Mouse (Mus musculus) embryonic facial prominence, embryonic 10.5 days (tissue): ENCODE measurements around the gene Zfp583. TPM values are rescaled to one million over a fixed set of nuclear protein-coding genes. Genes with fewer than 3 reads are reported as not detected.
"Not testable (repeated sequence)": the region's sequence is repeated elsewhere in the genome, so short reads cannot be mapped to it uniquely, and the experiment has no call there.

ENCODE experiments used
- DNase-seq: peaks from one replicate; pipeline ENCODE4 v3.0.0-alpha.2; 2017; ENCODE audit warnings: low spot score
- H3K27ac ChIP-seq: fragments of 300-500 bp; sonication (generic); replicated peaks from 2 replicates; pipeline ENCODE4 v1.5.1; 2016; ENCODE audit warnings: mild to moderate bottlenecking
- H3K27me3 ChIP-seq: fragments of 300-500 bp; sonication (generic); replicated peaks from 2 replicates; pipeline ENCODE4 v1.6.1; 2016; ENCODE audit warnings: low read depth, mild to moderate bottlenecking; ENCODE audit not compliant: poor library complexity, severe bottlenecking
- H3K36me3 ChIP-seq: fragments of 300-500 bp; sonication (generic); replicated peaks from 2 replicates; pipeline ENCODE4 v1.6.1; 2016; ENCODE audit warnings: mild to moderate bottlenecking, moderate library complexity
- H3K4me1 ChIP-seq: fragments of 300-500 bp; sonication (generic); 2 replicates; pipeline ENCODE4 v1.6.1; 2016
- H3K4me3 ChIP-seq: fragments of 300-500 bp; sonication (generic); 2 replicates; pipeline ENCODE4 v1.5.1; 2016; ENCODE audit warnings: mild to moderate bottlenecking, moderate library complexity
- H3K9me3 ChIP-seq: fragments of 300-500 bp; sonication (generic); 2 replicates; pipeline ENCODE4 v1.6.1; 2016; ENCODE audit warnings: mild to moderate bottlenecking
- WGBS: fragments of 180-500 bp; shearing (Covaris S2); methylation state at CpG from one replicate; pipeline ENCODE4 v1.1.7; 2016; 5-methylcytosine and 5-hydroxymethylcytosine counted together
- polyA plus RNA-seq: library from polyadenylated mRNA; unstranded; fragments of >200 nt; fragmentation: Nextera tagmentation; extraction: Ambion mirVana; gene quantifications from 2 replicates; pipeline ENCODE4 v1.2.1, GENCODE M21; 2016

Gene Zfp583
- 7.1 and 7.6 TPM in 2 replicates for polyA plus RNA-seq

- Histone ChIP-seq H3K27ac (peak within 1 kb of the TSS; percentile 90), H3K27me3 (no peaks in the 10 kb centered on the region), H3K4me3 (peak within 1 kb of the TSS; percentile 69), H3K36me3 (peaks cover 17% of the 10 kb centered on the region), H3K9me3 (0 out of 2 replicates have a peak, but pooled peaks cover 4% of the 10 kb centered on the region), H3K4me1 (peaks cover 10% of the 10 kb centered on the region)
- 4% methylated on average over 31 of the region's 31 CpGs for WGBS
- DNase-seq, result peak; percentile 87
Measured at GRCm38 (mm10) chr7:6331233-6331956, at the start of gene Zfp583. Zfp583 (minus strand) TSS chr7:6331285.

DNA sequence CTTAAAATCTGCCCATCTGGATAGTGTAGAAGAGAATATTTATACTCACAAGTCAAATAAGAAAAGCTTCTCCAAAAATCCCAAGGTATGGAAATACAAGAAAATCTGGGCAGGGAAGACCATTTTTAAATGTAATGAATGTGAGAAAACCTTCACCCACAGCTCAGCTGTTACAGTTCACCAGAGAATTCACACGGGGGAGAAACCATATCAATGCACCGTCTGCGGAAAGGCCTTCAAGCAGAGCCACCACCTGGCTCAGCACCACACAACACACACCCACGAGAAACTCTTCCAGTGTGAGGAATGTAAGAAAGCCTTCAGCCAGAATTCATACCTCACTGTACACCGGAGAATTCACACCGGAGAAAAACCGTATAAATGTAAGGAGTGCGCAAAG lies 47.4 kb upstream of the Zfp583 start:
- no peaks in the 10 kb centered on the region for H3K36me3 ChIP-seq
- no peaks in the 10 kb centered on the region for H3K27me3 ChIP-seq
- DNase-seq, result no peak
- no peak overlapping the region for H3K27ac ChIP-seq
- no peak overlapping the region for H3K4me3 ChIP-seq
- WGBS, result 89% methylated on average over 8 of the region's 8 CpGs
- peaks cover 10% of the 10 kb centered on the region for H3K4me1 ChIP-seq
- H3K9me3 ChIP-seq, result no peaks in the 10 kb centered on the region

DNA sequence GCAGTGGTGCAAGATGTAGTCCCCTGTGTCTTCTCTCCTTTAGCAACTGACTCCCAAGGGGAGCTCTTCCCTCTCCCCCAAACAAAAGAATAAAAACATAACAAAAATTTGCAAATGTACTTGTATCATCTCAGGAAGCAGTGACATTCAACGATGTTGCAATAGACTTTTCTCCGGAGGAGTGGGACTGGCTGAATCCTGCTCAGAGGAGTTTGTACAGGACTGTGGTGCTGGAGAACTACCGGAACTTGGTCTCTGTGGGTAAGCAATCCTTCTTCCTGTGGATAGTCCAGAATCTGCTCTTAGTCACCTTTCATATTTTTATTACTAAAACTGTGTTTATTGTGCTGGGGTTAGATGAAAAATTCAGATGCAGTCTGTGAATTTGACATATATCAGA lies 41.9 kb upstream of the Zfp583 start:
- DNase-seq, result no peak
- Histone ChIP-seq H3K9me3 (no peaks in the 10 kb centered on the region), H3K36me3 (no peaks in the 10 kb centered on the region), H3K27ac (no peak overlapping the region), H3K4me3 (no peak overlapping the region), H3K4me1 (no peaks in the 10 kb centered on the region), H3K27me3 (no peaks in the 10 kb centered on the region)
- WGBS, result 92% methylated on average over 3 of the region's 3 CpGs

- H3K36me3 ChIP-seq, result no peaks in the 10 kb centered on the region
- no peaks in the 10 kb centered on the region for H3K27me3 ChIP-seq
- no peaks in the 10 kb centered on the region for H3K9me3 ChIP-seq
- no peaks in the 10 kb centered on the region for H3K4me1 ChIP-seq
- no peak overlapping the region for H3K27ac ChIP-seq
- no peak for DNase-seq
- WGBS, result 89% methylated on average over 3 of the region's 3 CpGs
- H3K4me3 ChIP-seq, result no peak overlapping the region
Measured at GRCm38 (mm10) chr7:6369460-6369859, 38.4 kb upstream of the Zfp583 start.

- not testable (repeated sequence) for DNase-seq, H3K27me3 ChIP-seq
- WGBS, result 83% methylated on average over 5 of the region's 5 CpGs
Measured at GRCm38 (mm10) chr7:6368146-6368545, 37.1 kb upstream of the Zfp583 start.

GRCm38 (mm10) chr7:6367185-6367584 lies 36.1 kb upstream of the Zfp583 start:
- 96% methylated on average over 5 of the region's 5 CpGs for WGBS
- H3K36me3 ChIP-seq, result no peaks in the 10 kb centered on the region
- no peak for DNase-seq
- no peaks in the 10 kb centered on the region for H3K9me3 ChIP-seq
- H3K4me3 ChIP-seq, result no peak overlapping the region
- no peaks in the 10 kb centered on the region for H3K27me3 ChIP-seq
- peaks cover 7% of the 10 kb centered on the region for H3K4me1 ChIP-seq
- H3K27ac ChIP-seq, result no peak overlapping the region

More at GRCm38 (mm10) chr7:6368146-6368545, 37.1 kb upstream of the Zfp583 start:
- H3K9me3 ChIP-seq, H3K36me3 ChIP-seq, H3K4me3 ChIP-seq, H3K4me1 ChIP-seq, H3K27ac ChIP-seq: not testable (repeated sequence)

GRCm38 (mm10) chr7:6364761-6365160 lies 33.7 kb upstream of the Zfp583 start:
- DNase-seq, result no peak
- Histone ChIP-seq H3K4me1 (peaks cover 12% of the 10 kb centered on the region), H3K36me3 (no peaks in the 10 kb centered on the region), H3K27me3 (no peaks in the 10 kb centered on the region), H3K27ac (no peak overlapping the region), H3K4me3 (no peak overlapping the region), H3K9me3 (no peaks in the 10 kb centered on the region)
- 63% methylated on average over 1 of the region's 1 CpGs for WGBS

DNA sequence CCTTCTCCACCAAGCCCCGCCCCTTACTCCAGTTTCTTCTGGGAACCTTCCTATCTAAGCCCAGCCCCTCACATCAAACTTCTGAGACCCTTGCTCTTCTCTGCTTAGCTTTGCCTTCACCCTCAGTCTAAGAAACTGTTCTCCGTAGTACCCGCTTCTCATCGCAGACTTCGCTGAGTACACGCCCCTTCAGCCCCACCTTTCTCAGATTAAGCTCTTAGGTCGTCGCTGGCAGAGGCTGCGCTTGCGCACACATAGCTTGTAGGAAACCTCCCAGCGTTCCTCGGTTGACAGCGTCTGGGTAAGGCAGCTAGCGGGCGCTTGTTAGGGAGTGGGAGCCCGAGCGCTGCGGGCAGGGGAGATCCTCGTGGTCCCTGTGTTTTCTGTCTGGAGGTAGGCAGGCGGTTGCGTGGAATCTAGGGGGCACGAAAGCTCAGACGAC lies 32.0 kb upstream of the Zfp583 start, which contains the start of gene Zfp78:
Gene Zfp78, plus strand, starts transcription at position 234 of the 442 bp plus-strand sequence.
- WGBS, result under 1% methylated on average over 23 of the region's 23 CpGs
- peak; percentile 90 for DNase-seq
- no peaks in the 10 kb centered on the region for H3K36me3 ChIP-seq

DNA sequence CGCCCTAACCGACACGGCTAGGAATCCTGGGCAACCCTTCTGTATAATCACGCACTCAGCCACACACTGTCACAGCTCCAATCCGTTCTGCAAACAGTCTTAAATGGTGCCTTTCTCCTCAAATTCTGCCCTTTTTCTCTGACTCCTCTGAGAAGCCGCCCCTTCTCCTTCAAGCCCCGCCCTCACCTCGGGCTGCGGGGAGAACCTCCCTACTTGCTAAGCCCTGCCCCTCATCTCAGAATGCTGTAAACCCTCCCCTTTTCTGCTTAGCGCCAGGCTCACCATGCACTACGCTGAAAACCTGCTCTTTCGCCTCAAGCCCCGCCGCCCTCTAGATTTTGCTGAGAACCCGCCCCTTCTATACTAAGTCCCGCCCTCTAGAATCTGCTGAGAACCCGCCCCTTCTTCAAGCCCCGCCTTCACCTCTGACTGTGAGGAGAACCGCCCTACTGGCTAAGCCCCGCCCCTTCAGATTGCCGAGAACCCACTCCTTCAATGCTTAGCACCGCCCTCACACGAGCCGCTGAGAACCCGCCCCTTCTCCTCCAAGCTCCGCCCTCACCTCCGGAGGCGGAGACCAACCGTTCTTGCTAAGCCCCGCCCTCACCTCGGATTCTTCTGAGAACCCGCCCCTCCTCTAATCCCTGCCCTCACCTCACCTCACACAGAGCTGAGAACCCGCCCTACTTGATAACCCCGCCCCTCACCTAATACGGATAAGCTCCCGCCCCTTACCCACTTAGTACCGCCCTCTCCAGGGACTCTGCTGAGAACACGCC lies 31.4 kb upstream of the Zfp583 start:
- WGBS, result under 1% methylated on average over 38 of the region's 38 CpGs
- peak; percentile 98 for DNase-seq
- Histone ChIP-seq H3K36me3 (no peaks in the 10 kb centered on the region), H3K27ac (peak overlapping the region; percentile 83), H3K9me3 (no peaks in the 10 kb centered on the region), H3K27me3 (no peaks in the 10 kb centered on the region), H3K4me1 (peaks cover 12% of the 10 kb centered on the region), H3K4me3 (peak overlapping the region; percentile 66)

More for the DNA sequence above, 32.0 kb upstream of the Zfp583 start, which contains the start of gene Zfp78:
- H3K9me3 ChIP-seq, result no peaks in the 10 kb centered on the region
- H3K4me3 ChIP-seq, result peak within 1 kb of the TSS; percentile 66
- peaks cover 12% of the 10 kb centered on the region for H3K4me1 ChIP-seq
- H3K27me3 ChIP-seq, result no peaks in the 10 kb centered on the region
- peak within 1 kb of the TSS; percentile 83 for H3K27ac ChIP-seq

GRCm38 (mm10) chr7:6361756-6362155 lies 30.7 kb upstream of the Zfp583 start:
- H3K27ac ChIP-seq, result peak overlapping the region; percentile 83
- peak overlapping the region; percentile 66 for H3K4me3 ChIP-seq
- peaks cover 12% of the 10 kb centered on the region for H3K4me1 ChIP-seq
- 30% methylated on average over 7 of the region's 7 CpGs for WGBS
- DNase-seq, result no peak
- no peaks in the 10 kb centered on the region for H3K9me3 ChIP-seq
- H3K36me3 ChIP-seq, result no peaks in the 10 kb centered on the region
- H3K27me3 ChIP-seq, result no peaks in the 10 kb centered on the region

GRCm38 (mm10) chr7:6360477-6361060 lies 29.5 kb upstream of the Zfp583 start:
- 11% methylated on average over 9 of the region's 9 CpGs for WGBS
- Histone ChIP-seq H3K36me3 (no peaks in the 10 kb centered on the region), H3K27me3 (no peaks in the 10 kb centered on the region), H3K4me1 (peaks cover 12% of the 10 kb centered on the region), H3K27ac (no peak overlapping the region), H3K4me3 (no peak overlapping the region), H3K9me3 (no peaks in the 10 kb centered on the region)
- no peak for DNase-seq

DNA sequence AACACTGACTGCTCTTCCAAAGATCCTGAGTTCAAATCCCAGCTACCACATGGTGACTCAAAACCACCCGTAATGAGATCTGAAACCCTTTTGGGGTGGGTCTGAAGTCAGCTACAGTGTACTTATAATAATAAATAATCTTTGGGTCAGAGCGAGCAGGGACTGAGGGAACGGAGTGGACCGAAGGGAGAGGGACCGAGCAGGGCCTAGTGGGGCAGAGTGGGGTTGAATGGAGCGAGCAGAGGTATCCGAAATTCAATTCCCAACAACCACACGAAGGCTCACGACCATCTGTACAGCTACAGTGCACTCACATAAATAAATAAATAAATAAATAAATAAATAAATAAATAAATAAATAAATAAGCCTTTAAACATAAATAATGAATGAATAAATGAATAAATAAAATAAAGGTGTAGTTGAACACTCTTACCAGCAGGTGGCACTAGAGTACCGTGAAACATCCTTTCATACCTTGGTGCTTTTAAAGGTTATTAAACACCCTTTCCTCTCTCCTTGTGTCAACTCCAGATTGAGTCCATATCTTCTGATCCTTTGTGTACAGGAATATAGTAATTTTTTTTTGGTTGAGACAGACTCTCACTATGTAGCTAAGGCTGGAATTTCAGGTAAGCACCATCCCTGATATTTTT lies 28.0 kb upstream of the Zfp583 start:
- Histone ChIP-seq H3K36me3 (peaks cover 6% of the 10 kb centered on the region), H3K4me3 (no peak overlapping the region), H3K4me1 (peaks cover 11% of the 10 kb centered on the region), H3K9me3 (no peaks in the 10 kb centered on the region), H3K27ac (no peak overlapping the region), H3K27me3 (no peaks in the 10 kb centered on the region)
- peak; percentile 22 for DNase-seq
- WGBS, result 54% methylated on average over 10 of the region's 10 CpGs
